Mouse (Mus musculus): ENCODE results near the gene Mettl23. TPM values are rescaled to one million over a fixed set of nuclear protein-coding genes. Genes with fewer than 3 reads are reported as not detected.

Mettl23 gene
- polyA plus RNA-seq, 1 experiment, result 52.9 TPM

GRCm38 (mm10) chr11:116852291-116852890 lies 9.3 kb downstream of the Mettl23 start, which contains the start of gene Mfsd11:
Mfsd11 (plus strand) TSS chr11:116852440.
- H3K4me1 ChIP-seq (ENCODE audit: control insufficient read depth, insufficient read depth, low read length), result no peaks in the 10 kb centered on the region; the same call in none of the 2 replicates
- peak; percentile 35; the same call in 1 of the 2 replicates for TF ChIP-seq POLR2A (IDR thresholded peaks at IDR 0.05; ENCODE audit: borderline replicate concordance, control insufficient read depth, low read depth, low read length)
- no peak for TF ChIP-seq CTCF (IDR thresholded peaks at IDR 0.05; ENCODE audit: control insufficient read depth, insufficient read depth, low read length)
- under 1% methylated on average over 81 of the region's 91 CpGs for WGBS
- peak within 1 kb of the TSS; percentile 100 for H3K4me3 ChIP-seq (replicated peaks; ENCODE audit: control insufficient read depth, low read depth, low read length)
- peak within 1 kb of the TSS; percentile 99 for H3K27ac ChIP-seq (ENCODE audit: control insufficient read depth, insufficient read depth, low read depth, low read length, poor library complexity)

- no peak for TF ChIP-seq CTCF (IDR thresholded peaks at IDR 0.05; ENCODE audit: control insufficient read depth, insufficient read depth, low read length)
- peak; percentile 99 for TF ChIP-seq POLR2A (IDR thresholded peaks at IDR 0.05; ENCODE audit: borderline replicate concordance, control insufficient read depth, low read depth, low read length)
- H3K4me1 ChIP-seq (ENCODE audit: control insufficient read depth, insufficient read depth, low read length), result no peaks in the 10 kb centered on the region; the same call in none of the 2 replicates
- 1% methylated on average over 70 of the region's 74 CpGs for WGBS
- H3K27ac ChIP-seq (ENCODE audit: control insufficient read depth, insufficient read depth, low read depth, low read length, poor library complexity), result peak within 1 kb of the TSS; percentile 99
- peak within 1 kb of the TSS; percentile 100 for H3K4me3 ChIP-seq (replicated peaks; ENCODE audit: control insufficient read depth, low read depth, low read length)
Observed at GRCm38 (mm10) chr11:116852891-116853511, 9.9 kb downstream of the Mettl23 start, which contains the start of gene Srsf2. Srsf2 (minus strand) TSS chr11:116853094.

GRCm38 (mm10) chr11:116853512-116853928 lies 10.4 kb downstream of the Mettl23 start:
- no peak for TF ChIP-seq CTCF (IDR thresholded peaks at IDR 0.05; ENCODE audit: control insufficient read depth, insufficient read depth, low read length)
- TF ChIP-seq POLR2A (IDR thresholded peaks at IDR 0.05; ENCODE audit: borderline replicate concordance, control insufficient read depth, low read depth, low read length), result peak; percentile 86; the same call in 1 of the 2 replicates
- no peaks in the 10 kb centered on the region; the same call in none of the 2 replicates for H3K4me1 ChIP-seq (ENCODE audit: control insufficient read depth, insufficient read depth, low read length)
- H3K4me3 ChIP-seq (replicated peaks; ENCODE audit: control insufficient read depth, low read depth, low read length), result peak overlapping the region; percentile 92
- WGBS, result under 1% methylated on average over 36 of the region's 36 CpGs
- peak overlapping the region; percentile 99 for H3K27ac ChIP-seq (ENCODE audit: control insufficient read depth, insufficient read depth, low read depth, low read length, poor library complexity)

GRCm38 (mm10) chr11:116854279-116854678 lies 11.2 kb downstream of the Mettl23 start:
- no peak for TF ChIP-seq CTCF (IDR thresholded peaks at IDR 0.05; ENCODE audit: control insufficient read depth, insufficient read depth, low read length)
- no peak for TF ChIP-seq POLR2A (IDR thresholded peaks at IDR 0.05; ENCODE audit: borderline replicate concordance, control insufficient read depth, low read depth, low read length)
- 7% methylated on average over 10 of the region's 10 CpGs for WGBS
- Histone ChIP-seq H3K4me1 (ENCODE audit: control insufficient read depth, insufficient read depth, low read length) (no peaks in the 10 kb centered on the region; the same call in none of the 2 replicates), H3K27ac (ENCODE audit: control insufficient read depth, insufficient read depth, low read depth, low read length, poor library complexity) (no peak overlapping the region; the same call in 1 of the 2 replicates), H3K4me3 (replicated peaks; ENCODE audit: control insufficient read depth, low read depth, low read length) (peak overlapping the region; percentile 92)

GRCm38 (mm10) chr11:116857183-116857850 lies 14.2 kb downstream of the Mettl23 start:
- Histone ChIP-seq H3K27ac (ENCODE audit: control insufficient read depth, insufficient read depth, low read depth, low read length, poor library complexity) (no peak overlapping the region), H3K4me3 (replicated peaks; ENCODE audit: control insufficient read depth, low read depth, low read length) (no peak overlapping the region), H3K4me1 (ENCODE audit: control insufficient read depth, insufficient read depth, low read length) (no peaks in the 10 kb centered on the region; the same call in 1 of the 2 replicates)
- 84% methylated on average over 12 of the region's 12 CpGs for WGBS
- TF ChIP-seq CTCF (IDR thresholded peaks at IDR 0.05; ENCODE audit: control insufficient read depth, insufficient read depth, low read length) (no peak), POLR2A (IDR thresholded peaks at IDR 0.05; ENCODE audit: borderline replicate concordance, control insufficient read depth, low read depth, low read length) (no peak)

GRCm38 (mm10) chr11:116864444-116864843 lies 21.4 kb downstream of the Mettl23 start:
- WGBS, result 93% methylated on average over 10 of the region's 10 CpGs
- H3K27ac ChIP-seq (ENCODE audit: control insufficient read depth, insufficient read depth, low read depth, low read length, poor library complexity), result no peak overlapping the region
- TF ChIP-seq POLR2A (IDR thresholded peaks at IDR 0.05; ENCODE audit: borderline replicate concordance, control insufficient read depth, low read depth, low read length) (no peak), CTCF (IDR thresholded peaks at IDR 0.05; ENCODE audit: control insufficient read depth, insufficient read depth, low read length) (no peak)
- H3K4me3 ChIP-seq (replicated peaks; ENCODE audit: control insufficient read depth, low read depth, low read length), result no peak overlapping the region
- no peaks in the 10 kb centered on the region for H3K4me1 ChIP-seq (ENCODE audit: control insufficient read depth, insufficient read depth, low read length)

- Histone ChIP-seq H3K4me1 (ENCODE audit: control insufficient read depth, insufficient read depth, low read length) (no peaks in the 10 kb centered on the region), H3K4me3 (replicated peaks; ENCODE audit: control insufficient read depth, low read depth, low read length) (no peak overlapping the region), H3K27ac (ENCODE audit: control insufficient read depth, insufficient read depth, low read depth, low read length, poor library complexity) (no peak overlapping the region)
- TF ChIP-seq CTCF (IDR thresholded peaks at IDR 0.05; ENCODE audit: control insufficient read depth, insufficient read depth, low read length) (no peak), POLR2A (IDR thresholded peaks at IDR 0.05; ENCODE audit: borderline replicate concordance, control insufficient read depth, low read depth, low read length) (no peak)
- 83% methylated on average over 12 of the region's 12 CpGs for WGBS
Observed at GRCm38 (mm10) chr11:116865945-116866585, 23.0 kb downstream of the Mettl23 start.

Data from bone marrow, adult 2 months (tissue).